In genomic region chr4:146053445-146053844, GRCm38 (mm10) we compare ENCODE assay signal across 6 mouse cellular contexts.
DNase-seq lines count a peak whose midpoint lies in the region.

No protein-coding gene starts in this region.

- DNase-seq in ES-CJ7 (ENCODE audit: low read depth, low spot score) (peak; percentile 3), NIH3T3 (ENCODE audit: low read depth) (peak; percentile 2), R1 (ENCODE audit: low read depth, low spot score) (peak; percentile 18), ZHBTc4 (ENCODE audit: low read depth, low spot score) (peak; percentile 9)
- peak; percentile 91 for DNase-seq in heart, adult 11 months
- DNase-seq in spleen, postnatal 4 days (ENCODE audit: low spot score in 2 of 2), result peak; percentile 14 to 62

Comparison
In these comparisons a context has a peak if more than half of its experiments do, and no peak if none do; other contexts are left out.
1. Peak in every context shown above with its lines: DNase-seq.
2. DNase-seq: peak in every context shown above with its lines; median percentile 91 in heart, adult 11 months; 38 in spleen, postnatal 4 days; 18 in R1; 9 in ZHBTc4; 3 in ES-CJ7; 2 in NIH3T3.